21 mouse cellular contexts compared by ENCODE assay signal in genomic region chr11:67967831-67968230, GRCm38 (mm10). TPM values are rescaled to one million over a fixed set of nuclear protein-coding genes. Genes with fewer than 3 reads are reported as not detected.
DNase-seq lines count a peak whose midpoint lies in the region; ATAC-seq and TF ChIP-seq lines count a peak whose summit lies in the region.
"Had no signal": no experiment of that assay in that cellular context is flagged by ENCODE, and none has a peak within 500 bp of the region (broad histone marks: within the 10 kb centered on the region; RNA-seq: fewer than 3 reads in every experiment).

No protein-coding gene starts in this region.

- H3K9ac ChIP-seq in forebrain, embryonic 13.5 days, result no peak overlapping the region
- no peak overlapping the region for H3K9ac ChIP-seq in forebrain, embryonic 12.5 days
- no peak overlapping the region for H3K9ac ChIP-seq in liver, embryonic 15.5 days
- H3K9ac ChIP-seq in CH12.LX (ENCODE audit: insufficient read depth, low read depth), result no peak overlapping the region
- no peak overlapping the region for H3K9ac ChIP-seq in limb, embryonic 13.5 days
- no peak overlapping the region for H3K9ac ChIP-seq in kidney, embryonic 14.5 days (ENCODE audit: low read depth, low read length)
- H3K9ac ChIP-seq: embryonic facial prominence, embryonic 15.5 days; hindbrain, embryonic 13.5 days had no signal

- DNase-seq in liver (no peak), CH12.LX (ENCODE audit: extremely low read depth) (no peak)
- DNase-seq: cerebellum, postnatal 10 days; heart, adult 18-20 months; heart, postnatal 10 days; kidney, adult 8-10 months; kidney, postnatal 25 days; liver, postnatal 0 days; lung, postnatal 14 days; right cerebral cortex, postnatal 25 days; thymus, postnatal 36 days had no signal

- TF ChIP-seq CTCF in CH12.LX (conservative IDR thresholded peaks at IDR 0.05 in 1 of 2, IDR thresholded peaks at IDR 0.05 in 1 of 2; ENCODE audit: low read depth in 2 of 2, low read length in 2 of 2), result no peak

- no peaks in the 10 kb centered on the region for H3K9me3 ChIP-seq in forebrain, embryonic 13.5 days (replicated peaks)
- H3K9me3 ChIP-seq in forebrain, embryonic 12.5 days, result no peaks in the 10 kb centered on the region
- H3K9me3 ChIP-seq in liver, embryonic 15.5 days (replicated peaks), result no peaks in the 10 kb centered on the region
- H3K9me3 ChIP-seq in CH12.LX (replicated peaks; ENCODE audit: low read length), result no peaks in the 10 kb centered on the region
- no peaks in the 10 kb centered on the region for H3K9me3 ChIP-seq in limb, embryonic 13.5 days
- no peaks in the 10 kb centered on the region for H3K9me3 ChIP-seq in kidney, embryonic 14.5 days (ENCODE audit: control insufficient read depth, low read length)
- H3K9me3 ChIP-seq: embryonic facial prominence, embryonic 15.5 days; hindbrain, embryonic 13.5 days had no signal

- WGBS in forebrain, embryonic 13.5 days, result 75% methylated on average over 11 of the region's 11 CpGs
- 73% methylated on average over 11 of the region's 11 CpGs for WGBS in forebrain, embryonic 12.5 days
- WGBS in liver, embryonic 15.5 days (ENCODE audit: insufficient replicate concordance), result 74% methylated on average over 11 of the region's 11 CpGs
- WGBS in limb, embryonic 13.5 days, result 75% methylated on average over 11 of the region's 11 CpGs
- WGBS in kidney, embryonic 14.5 days, result 75% methylated on average over 11 of the region's 11 CpGs

- peak overlapping the region; percentile 20; the same call in 1 of the 2 replicates for H3K4me2 ChIP-seq in forebrain, embryonic 13.5 days
- H3K4me2 ChIP-seq in forebrain, embryonic 12.5 days, result no peak overlapping the region
- H3K4me2 ChIP-seq in liver, embryonic 15.5 days, result no peak overlapping the region
- H3K4me2 ChIP-seq in CH12.LX (ENCODE audit: insufficient read depth, low read depth, poor library complexity, severe bottlenecking), result peak overlapping the region; percentile 95
- H3K4me2 ChIP-seq in limb, embryonic 13.5 days (replicated peaks), result peak overlapping the region; percentile 90; the same call in 1 of the 2 replicates
- H3K4me2 ChIP-seq in kidney, embryonic 14.5 days (replicated peaks; ENCODE audit: low read depth, low read length), result no peak overlapping the region

- no peak overlapping the region for H3K27ac ChIP-seq in forebrain, embryonic 13.5 days
- H3K27ac ChIP-seq in forebrain, embryonic 12.5 days, result no peak overlapping the region
- H3K27ac ChIP-seq in liver, embryonic 15.5 days (replicated peaks), result no peak overlapping the region
- H3K27ac ChIP-seq in CH12.LX (ENCODE audit: insufficient read depth, low read depth), result no peak overlapping the region
- H3K27ac ChIP-seq in limb, embryonic 13.5 days, result no peak overlapping the region
- no peak overlapping the region for H3K27ac ChIP-seq in kidney, embryonic 14.5 days (ENCODE audit: low read depth, low read length)
- H3K27ac ChIP-seq: embryonic facial prominence, embryonic 15.5 days; hindbrain, embryonic 13.5 days had no signal

- TF ChIP-seq EP300 in CH12.LX (IDR thresholded peaks at IDR 0.05; ENCODE audit: low read length), result no peak

- in situ Hi-C loops in CH12.LX (cut with MboI; ENCODE audit: low pct_ligation_motif_present, low pct_unique_long_range_greater_than_20kb, low sequenced_read_pairs), result no loop called here

- peaks cover 21% of the 10 kb centered on the region for H3K4me1 ChIP-seq in forebrain, embryonic 13.5 days
- peaks cover 20% of the 10 kb centered on the region for H3K4me1 ChIP-seq in forebrain, embryonic 12.5 days
- H3K4me1 ChIP-seq in liver, embryonic 15.5 days (replicated peaks), result peaks cover 21% of the 10 kb centered on the region
- peaks cover 4 to 32% of the 10 kb centered on the region in 2 experiments for H3K4me1 ChIP-seq in CH12.LX (ENCODE audit: control insufficient read depth in 1 of 2, insufficient read depth in 2 of 2)
- H3K4me1 ChIP-seq in limb, embryonic 13.5 days, result peaks cover 21% of the 10 kb centered on the region
- peaks cover 5% of the 10 kb centered on the region for H3K4me1 ChIP-seq in kidney, embryonic 14.5 days (ENCODE audit: control insufficient read depth, insufficient read depth, low read length)

- TF ChIP-seq POLR2A in CH12.LX (IDR thresholded peaks at IDR 0.05; ENCODE audit: low read depth, low read length), result no peak

- peaks cover 11% of the 10 kb centered on the region; the same call in 1 of the 2 replicates for H3K36me3 ChIP-seq in forebrain, embryonic 13.5 days (ENCODE audit: poor library complexity, severe bottlenecking)
- H3K36me3 ChIP-seq in forebrain, embryonic 12.5 days (replicated peaks), result peaks cover 17% of the 10 kb centered on the region
- H3K36me3 ChIP-seq in liver, embryonic 15.5 days (replicated peaks), result no peaks in the 10 kb centered on the region; the same call in 1 of the 2 replicates
- H3K36me3 ChIP-seq in CH12.LX (replicated peaks in 1 of 2; ENCODE audit: control insufficient read depth in 1 of 2, insufficient read depth in 1 of 2, low read length in 1 of 2), result peaks cover 15 to 35% of the 10 kb centered on the region in 2 experiments
- peaks cover 16% of the 10 kb centered on the region for H3K36me3 ChIP-seq in limb, embryonic 13.5 days
- peaks cover 2% of the 10 kb centered on the region; the same call in 1 of the 2 replicates for H3K36me3 ChIP-seq in kidney, embryonic 14.5 days (ENCODE audit: control insufficient read depth, insufficient read depth, low read length)
- H3K36me3 ChIP-seq: embryonic facial prominence, embryonic 15.5 days had no signal

- no peaks in the 10 kb centered on the region for H3K27me3 ChIP-seq in forebrain, embryonic 13.5 days
- no peaks in the 10 kb centered on the region for H3K27me3 ChIP-seq in forebrain, embryonic 12.5 days
- H3K27me3 ChIP-seq in liver, embryonic 15.5 days, result no peaks in the 10 kb centered on the region
- no peaks in the 10 kb centered on the region for H3K27me3 ChIP-seq in CH12.LX (replicated peaks)
- no peaks in the 10 kb centered on the region for H3K27me3 ChIP-seq in limb, embryonic 13.5 days
- no peaks in the 10 kb centered on the region for H3K27me3 ChIP-seq in kidney, embryonic 14.5 days (ENCODE audit: control insufficient read depth, insufficient read depth, low read length)
- H3K27me3 ChIP-seq: embryonic facial prominence, embryonic 15.5 days; hindbrain, embryonic 13.5 days had no signal

- peaks cover 14% of the 10 kb centered on the region; the same call in 1 of the 2 replicates for H3K79me2 ChIP-seq in CH12.LX (replicated peaks; ENCODE audit: control insufficient read depth, extremely low read depth, insufficient read depth, poor library complexity, severe bottlenecking)

- dilution Hi-C loops in CH12.LX (cut with MboI; ENCODE audit: extremely low pct_ligation_motif_present, extremely low pct_unique_long_range_greater_than_20kb, low sequenced_read_pairs), result no loop called here

- TF ChIP-seq RAD21 in CH12.LX (IDR thresholded peaks at IDR 0.05; ENCODE audit: low read depth, low read length), result no peak

- no peak for ATAC-seq in forebrain, embryonic 13.5 days
- no peak for ATAC-seq in forebrain, embryonic 12.5 days (ENCODE audit: low FRiP score)
- no peak for ATAC-seq in liver, embryonic 15.5 days (ENCODE audit: insufficient read depth)
- no peak for ATAC-seq in limb, embryonic 13.5 days (ENCODE audit: low FRiP score, low read depth)
- no peak for ATAC-seq in kidney, embryonic 14.5 days (ENCODE audit: low FRiP score, low TSS enrichment)
- ATAC-seq: inflammation-experienced regulatory T-cells, adult 6 months; liver, postnatal 0 days had no signal

- H3K4me3 ChIP-seq in forebrain, embryonic 13.5 days, result no peak overlapping the region
- H3K4me3 ChIP-seq in forebrain, embryonic 12.5 days (replicated peaks), result no peak overlapping the region
- 0 out of 2 replicates have a peak overlapping the region, but pooled peaks have one; percentile 81 for H3K4me3 ChIP-seq in liver, embryonic 15.5 days (replicated peaks)
- peak overlapping the region in 1 of 3 experiments; percentile 97 for H3K4me3 ChIP-seq in CH12.LX (replicated peaks in 1 of 3; ENCODE audit: low read depth in 2 of 3, low read length in 2 of 3, poor library complexity in 1 of 3)
- 0 out of 2 replicates have a peak overlapping the region, but pooled peaks have one; percentile 87 for H3K4me3 ChIP-seq in limb, embryonic 13.5 days
- no peak overlapping the region for H3K4me3 ChIP-seq in kidney, embryonic 14.5 days (ENCODE audit: low read length)

TF ChIP-seq in CH12.LX, 34 proteins besides CTCF, POLR2A, EP300 and RAD21 (continues in another document):
- no peak for TF ChIP-seq PAX5 (IDR thresholded peaks at IDR 0.05; ENCODE audit: low read length)

RNA-seq across cellular contexts. Expression of gene Stx8, which starts 1.8 kb away (rescaled TPM):
- polyA plus RNA-seq in forebrain, embryonic 13.5 days (2015; fragmentation: Nextera tagmentation; extraction: Ambion mirVana), result 63.0 and 66.0 TPM in 2 replicates
- 60.3 and 69.7 TPM in 2 replicates for polyA plus RNA-seq in forebrain, embryonic 12.5 days (2016; fragmentation: Nextera tagmentation; extraction: Ambion mirVana)
- 17.3 and 20.0 TPM in 2 replicates for polyA plus RNA-seq in liver, embryonic 15.5 days (2015; fragmentation: Nextera tagmentation; extraction: Ambion mirVana)
- 33.5 and 35.2 TPM in 2 replicates for total RNA-seq in CH12.LX (2012; rRNA removed)
- total RNA-seq in CH12.LX (2014; rRNA removed), result 31.8 and 39.2 TPM in 2 replicates
- polyA plus RNA-seq in CH12.LX (2012; ENCODE audit: insufficient read length, low read depth), result 57.9 and 61.3 TPM in 2 replicates
- 58.3 and 59.4 TPM in 2 replicates for polyA plus RNA-seq in limb, embryonic 13.5 days (2015; fragmentation: Nextera tagmentation; extraction: Ambion mirVana)
- 51.7 and 59.4 TPM in 2 replicates for polyA plus RNA-seq in kidney, embryonic 14.5 days (2014; fragmentation: Nextera tagmentation; extraction: Ambion mirVana)

RNA-seq across cellular contexts. Expression of gene Cfap52, which starts 2.4 kb away (rescaled TPM):
- polyA plus RNA-seq in forebrain, embryonic 13.5 days (2015; fragmentation: Nextera tagmentation; extraction: Ambion mirVana), result 2.7 and 3.4 TPM in 2 replicates
- 1.4 and 1.9 TPM in 2 replicates for polyA plus RNA-seq in forebrain, embryonic 12.5 days (2016; fragmentation: Nextera tagmentation; extraction: Ambion mirVana)
- not detected in 2 replicates for polyA plus RNA-seq in liver, embryonic 15.5 days (2015; fragmentation: Nextera tagmentation; extraction: Ambion mirVana)
- total RNA-seq in CH12.LX (2012; rRNA removed), result not detected in 2 replicates
- not detected in 2 replicates for total RNA-seq in CH12.LX (2014; rRNA removed)
- polyA plus RNA-seq in CH12.LX (2012; ENCODE audit: insufficient read length, low read depth), result 0.20 TPM in 1 of 2 replicates, not detected in the other
- polyA plus RNA-seq in limb, embryonic 13.5 days (2015; fragmentation: Nextera tagmentation; extraction: Ambion mirVana), result 0.76 and 1.0 TPM in 2 replicates
- 1.1 TPM in 2 replicates for polyA plus RNA-seq in kidney, embryonic 14.5 days (2014; fragmentation: Nextera tagmentation; extraction: Ambion mirVana)
- total RNA-seq: adrenal gland, adult 18-20 months; heart, postnatal 10 days had no signal
- polyA plus RNA-seq: inflammation-experienced regulatory T-cells, adult 6 months; liver, postnatal 0 days; spleen, adult 2 months had no signal

RNA-seq across cellular contexts. Expression of gene Usp43, which starts 45.9 kb away (rescaled TPM):
- polyA plus RNA-seq in forebrain, embryonic 13.5 days (2015; fragmentation: Nextera tagmentation; extraction: Ambion mirVana), result 0.37 and 0.39 TPM in 2 replicates
- 0.64 and 0.77 TPM in 2 replicates for polyA plus RNA-seq in forebrain, embryonic 12.5 days (2016; fragmentation: Nextera tagmentation; extraction: Ambion mirVana)
- polyA plus RNA-seq in liver, embryonic 15.5 days (2015; fragmentation: Nextera tagmentation; extraction: Ambion mirVana), result not detected in 2 replicates
- not detected in 2 replicates for total RNA-seq in CH12.LX (2012; rRNA removed)
- total RNA-seq in CH12.LX (2014; rRNA removed), result not detected in 2 replicates
- polyA plus RNA-seq in CH12.LX (2012; ENCODE audit: insufficient read length, low read depth), result not detected in 2 replicates
- polyA plus RNA-seq in limb, embryonic 13.5 days (2015; fragmentation: Nextera tagmentation; extraction: Ambion mirVana), result 0.51 and 0.63 TPM in 2 replicates
- 1.3 and 3.3 TPM in 2 replicates for polyA plus RNA-seq in kidney, embryonic 14.5 days (2014; fragmentation: Nextera tagmentation; extraction: Ambion mirVana)
- polyA plus RNA-seq: inflammation-experienced regulatory T-cells, adult 6 months; liver, postnatal 0 days had no signal

Comparison
In these comparisons a context has a peak if more than half of its experiments do, and no peak if none do; other contexts are left out.
1. H3K4me2 ChIP-seq: peak in forebrain, embryonic 13.5 days (single experiment), CH12.LX (single experiment) and limb, embryonic 13.5 days (single experiment); none in forebrain, embryonic 12.5 days (single experiment), liver, embryonic 15.5 days (single experiment) and kidney, embryonic 14.5 days (single experiment).
2. H3K4me3 ChIP-seq: peak in liver, embryonic 15.5 days (single experiment) and limb, embryonic 13.5 days (single experiment); none in forebrain, embryonic 13.5 days (single experiment), forebrain, embryonic 12.5 days (single experiment) and kidney, embryonic 14.5 days (single experiment).